Mouse (Mus musculus): ENCODE data around the gene Tcaim. TPM values are rescaled to one million over a fixed set of nuclear protein-coding genes. Genes with fewer than 3 reads are reported as not detected.
"Not testable (repeated sequence)": the region's sequence is repeated elsewhere in the genome, so short reads cannot be mapped to it uniquely, and the experiment has no call there.

Tcaim gene
- total and polyA plus RNA-seq, 2 experiments from 2014 or later, result 6.7 to 13.5 TPM

- TF ChIP-seq CTCF (IDR thresholded peaks at IDR 0.05; ENCODE audit: low read depth), result no peak
- H3K27ac ChIP-seq, result peak overlapping the region; percentile 32; the same call in 1 of the 2 replicates
- 0 out of 2 replicates have a peak, but pooled peaks have one; percentile 8 for ATAC-seq
These were observed 30.8 kb downstream of the Tcaim start for GRCm38 (mm10) chr9:122836126-122836525.

DNA sequence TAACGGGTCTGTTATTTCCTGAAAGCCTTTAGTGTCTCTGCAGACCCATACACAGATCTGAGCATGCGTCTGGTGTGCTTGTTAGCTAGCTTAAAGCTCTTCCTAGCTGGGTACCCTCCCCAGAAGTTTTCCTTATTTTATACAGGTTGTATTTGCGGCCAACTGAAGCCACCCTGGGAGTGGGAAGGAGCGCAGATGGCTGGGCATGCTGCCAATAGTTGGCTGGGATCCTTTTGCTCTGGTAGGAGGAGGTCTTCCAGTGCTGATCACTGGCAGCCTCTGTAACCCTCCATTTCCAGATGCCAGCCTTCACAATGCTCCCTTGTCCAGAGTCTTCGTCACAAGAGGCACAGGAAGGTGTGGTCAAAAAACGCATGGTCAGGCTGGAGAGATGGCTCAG lies 31.5 kb downstream of the Tcaim start:
- H3K27ac ChIP-seq, result peak overlapping the region; percentile 32; the same call in 1 of the 2 replicates
- ATAC-seq (peak; percentile 92), DNase-seq (ENCODE audit: low spot score) (peak; percentile 89)
- no peak overlapping the region for H3K4me2 ChIP-seq (ENCODE audit: low read depth, low read length)
- no peaks in the 10 kb centered on the region for H3K9me3 ChIP-seq (ENCODE audit: low read length)
- H3K4me1 ChIP-seq (ENCODE audit: insufficient read depth, low read length), result peaks cover 8% of the 10 kb centered on the region; the same call in 1 of the 2 replicates
- no peak overlapping the region for H3K4me3 ChIP-seq (ENCODE audit: low read length)
- TF ChIP-seq CTCF (IDR thresholded peaks at IDR 0.05; ENCODE audit: low read depth), result no peak
- WGBS, result 20% methylated on average over 6 of the region's 6 CpGs
- peaks cover 10% of the 10 kb centered on the region; the same call in 1 of the 2 replicates for H3K36me3 ChIP-seq (ENCODE audit: insufficient read depth, low read length)
- H3K27me3 ChIP-seq (ENCODE audit: insufficient read depth, low read length), result no peaks in the 10 kb centered on the region
- H3K9ac ChIP-seq (replicated peaks; ENCODE audit: low read length), result no peak overlapping the region

More at GRCm38 (mm10) chr9:122836126-122836525, 30.8 kb downstream of the Tcaim start:
- Histone ChIP-seq H3K36me3 (ENCODE audit: insufficient read depth, low read length) (peaks cover 10% of the 10 kb centered on the region; the same call in 1 of the 2 replicates), H3K4me1 (ENCODE audit: insufficient read depth, low read length) (peaks cover 8% of the 10 kb centered on the region; the same call in 1 of the 2 replicates), H3K27me3 (ENCODE audit: insufficient read depth, low read length) (no peaks in the 10 kb centered on the region), H3K4me2 (ENCODE audit: low read depth, low read length) (no peak overlapping the region), H3K4me3 (ENCODE audit: low read length) (no peak overlapping the region), H3K9ac (replicated peaks; ENCODE audit: low read length) (no peak overlapping the region), H3K9me3 (ENCODE audit: low read length) (no peaks in the 10 kb centered on the region)
- DNase-seq (ENCODE audit: low spot score), result no peak
- 68% methylated on average over 9 of the region's 9 CpGs for WGBS

GRCm38 (mm10) chr9:122837216-122837615 lies 31.9 kb downstream of the Tcaim start:
- ATAC-seq (no peak), DNase-seq (ENCODE audit: low spot score) (no peak)
- Histone ChIP-seq H3K27ac (peak overlapping the region; percentile 32; the same call in 1 of the 2 replicates), H3K4me2 (ENCODE audit: low read depth, low read length) (no peak overlapping the region), H3K4me1 (ENCODE audit: insufficient read depth, low read length) (peaks cover 8% of the 10 kb centered on the region; the same call in 1 of the 2 replicates), H3K36me3 (ENCODE audit: insufficient read depth, low read length) (peaks cover 10% of the 10 kb centered on the region; the same call in 1 of the 2 replicates), H3K4me3 (ENCODE audit: low read length) (no peak overlapping the region), H3K9me3 (ENCODE audit: low read length) (no peaks in the 10 kb centered on the region), H3K9ac (replicated peaks; ENCODE audit: low read length) (no peak overlapping the region), H3K27me3 (ENCODE audit: insufficient read depth, low read length) (no peaks in the 10 kb centered on the region)
- WGBS, result 75% methylated on average over 4 of the region's 4 CpGs
- TF ChIP-seq CTCF (IDR thresholded peaks at IDR 0.05; ENCODE audit: low read depth), result no peak

DNA sequence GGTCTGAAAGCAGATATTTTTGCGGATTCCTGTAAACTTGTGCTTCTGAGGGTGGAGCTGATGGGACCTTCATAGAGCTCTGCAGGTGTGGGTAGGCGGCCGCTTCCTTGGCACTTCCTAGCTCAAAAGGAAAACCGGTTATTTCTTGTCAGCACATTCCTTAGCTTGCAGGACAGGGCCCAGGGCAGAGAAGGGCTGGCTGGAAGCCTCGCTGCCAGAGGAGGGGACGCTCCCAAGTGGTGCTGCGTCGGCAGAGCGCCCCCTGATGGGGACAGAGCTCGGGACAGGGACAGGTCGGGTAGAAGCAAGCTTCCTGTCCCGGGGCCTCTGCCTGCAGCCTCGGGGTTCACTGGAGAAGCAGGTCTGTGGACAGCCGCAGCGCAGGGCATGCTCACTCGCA lies 32.3 kb downstream of the Tcaim start:
- 26% methylated on average over 16 of the region's 16 CpGs for WGBS
- H3K27ac ChIP-seq, result no peak overlapping the region
- ATAC-seq, result 0 out of 2 replicates have a peak, but pooled peaks have one; percentile 53

DNA sequence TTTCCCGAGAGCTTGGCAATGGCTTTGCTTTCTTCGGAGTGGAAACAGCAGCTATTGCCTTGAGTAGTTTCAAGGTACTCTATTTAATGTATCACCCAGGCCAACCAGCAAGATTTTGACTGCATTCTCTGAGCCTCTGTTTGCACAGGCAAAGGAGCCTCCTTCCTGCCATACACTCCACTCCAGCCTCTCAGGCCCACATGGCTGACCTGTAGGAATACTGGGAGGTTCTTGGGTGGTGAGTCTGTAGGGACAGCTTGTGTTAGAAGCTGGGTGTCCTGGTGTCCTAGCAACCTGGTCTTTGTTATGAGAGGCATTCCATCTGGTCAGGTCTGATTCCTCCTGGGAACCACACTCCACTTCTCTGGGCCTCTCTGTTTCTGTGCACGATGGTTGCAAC lies 38.4 kb downstream of the Tcaim start, which contains the start of gene Gm35549:
Gm35549 (minus strand) TSS at position 276 of the 400 bp plus-strand sequence.
- no peaks in the 10 kb centered on the region for H3K36me3 ChIP-seq (ENCODE audit: insufficient read depth, low read length)
- H3K4me1 ChIP-seq (ENCODE audit: insufficient read depth, low read length), result no peaks in the 10 kb centered on the region
- H3K9me3 ChIP-seq (ENCODE audit: low read length), result no peaks in the 10 kb centered on the region
- H3K27ac ChIP-seq, result no peak within 1 kb of the TSS
- H3K9ac ChIP-seq (replicated peaks; ENCODE audit: low read length), result no peak within 1 kb of the TSS
- ATAC-seq, result no peak
- 74% methylated on average over 3 of the region's 3 CpGs for WGBS
- no peak within 1 kb of the TSS for H3K4me3 ChIP-seq (ENCODE audit: low read length)
- H3K27me3 ChIP-seq (ENCODE audit: insufficient read depth, low read length), result no peaks in the 10 kb centered on the region
- DNase-seq (ENCODE audit: low spot score), result no peak
- TF ChIP-seq CTCF (IDR thresholded peaks at IDR 0.05; ENCODE audit: low read depth), result no peak
- H3K4me2 ChIP-seq (ENCODE audit: low read depth, low read length), result no peak within 1 kb of the TSS

More for the DNA sequence above, 32.3 kb downstream of the Tcaim start:
- H3K9ac ChIP-seq (replicated peaks; ENCODE audit: low read length), result no peak overlapping the region
- H3K36me3 ChIP-seq (ENCODE audit: insufficient read depth, low read length), result peaks cover 8% of the 10 kb centered on the region; the same call in 1 of the 2 replicates
- peak; percentile 40 for DNase-seq (ENCODE audit: low spot score)
- no peaks in the 10 kb centered on the region for H3K27me3 ChIP-seq (ENCODE audit: insufficient read depth, low read length)
- no peak overlapping the region for H3K4me3 ChIP-seq (ENCODE audit: low read length)
- no peaks in the 10 kb centered on the region for H3K9me3 ChIP-seq (ENCODE audit: low read length)
- peaks cover 8% of the 10 kb centered on the region; the same call in 1 of the 2 replicates for H3K4me1 ChIP-seq (ENCODE audit: insufficient read depth, low read length)
- peak; percentile 50 for TF ChIP-seq CTCF (IDR thresholded peaks at IDR 0.05; ENCODE audit: low read depth)
- H3K4me2 ChIP-seq (ENCODE audit: low read depth, low read length), result no peak overlapping the region

- Histone ChIP-seq H3K4me1 (ENCODE audit: insufficient read depth, low read length) (no peaks in the 10 kb centered on the region), H3K27ac (no peak overlapping the region), H3K4me2 (ENCODE audit: low read depth, low read length) (no peak overlapping the region), H3K9me3 (ENCODE audit: low read length) (no peaks in the 10 kb centered on the region), H3K27me3 (ENCODE audit: insufficient read depth, low read length) (no peaks in the 10 kb centered on the region), H3K4me3 (ENCODE audit: low read length) (no peak overlapping the region), H3K36me3 (ENCODE audit: insufficient read depth, low read length) (peaks cover 9% of the 10 kb centered on the region; the same call in 1 of the 2 replicates), H3K9ac (replicated peaks; ENCODE audit: low read length) (no peak overlapping the region)
- ATAC-seq (no peak), DNase-seq (ENCODE audit: low spot score) (no peak)
- no peak for TF ChIP-seq CTCF (IDR thresholded peaks at IDR 0.05; ENCODE audit: low read depth)
- 88% methylated on average over 3 of the region's 3 CpGs for WGBS
These were observed 40.3 kb downstream of the Tcaim start for GRCm38 (mm10) chr9:122845621-122846020.

DNA sequence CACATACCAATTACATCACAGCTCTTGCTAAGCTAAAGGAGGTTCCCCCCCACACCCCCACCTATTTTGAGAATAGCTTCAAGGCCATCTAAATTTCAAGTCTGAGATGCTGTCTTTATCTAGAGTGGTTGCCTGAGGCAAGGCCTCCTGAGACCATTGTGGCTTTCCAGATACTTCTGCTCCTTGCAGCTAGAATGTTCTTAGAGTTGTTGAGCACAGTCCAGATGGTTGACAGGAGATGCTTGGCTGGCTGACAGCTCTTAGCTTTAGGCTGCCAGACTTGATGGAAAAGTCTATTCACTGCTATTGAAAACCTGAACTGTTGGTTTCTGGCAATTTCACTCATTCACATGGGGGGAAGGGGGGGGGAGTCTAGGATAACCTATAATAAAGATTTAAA lies 40.8 kb downstream of the Tcaim start:
- ATAC-seq (no peak), DNase-seq (ENCODE audit: low spot score) (peak; percentile 43)
- no peak for TF ChIP-seq CTCF (IDR thresholded peaks at IDR 0.05; ENCODE audit: low read depth)
- H3K9me3 ChIP-seq (ENCODE audit: low read length), result no peaks in the 10 kb centered on the region
- H3K9ac ChIP-seq (replicated peaks; ENCODE audit: low read length), result no peak overlapping the region
- H3K36me3 ChIP-seq (ENCODE audit: insufficient read depth, low read length), result peaks cover 9% of the 10 kb centered on the region; the same call in 1 of the 2 replicates
- no peak overlapping the region for H3K27ac ChIP-seq
- H3K4me3 ChIP-seq (ENCODE audit: low read length), result no peak overlapping the region
- no peak overlapping the region for H3K4me2 ChIP-seq (ENCODE audit: low read depth, low read length)
- no peaks in the 10 kb centered on the region for H3K27me3 ChIP-seq (ENCODE audit: insufficient read depth, low read length)
- no peaks in the 10 kb centered on the region for H3K4me1 ChIP-seq (ENCODE audit: insufficient read depth, low read length)

DNA sequence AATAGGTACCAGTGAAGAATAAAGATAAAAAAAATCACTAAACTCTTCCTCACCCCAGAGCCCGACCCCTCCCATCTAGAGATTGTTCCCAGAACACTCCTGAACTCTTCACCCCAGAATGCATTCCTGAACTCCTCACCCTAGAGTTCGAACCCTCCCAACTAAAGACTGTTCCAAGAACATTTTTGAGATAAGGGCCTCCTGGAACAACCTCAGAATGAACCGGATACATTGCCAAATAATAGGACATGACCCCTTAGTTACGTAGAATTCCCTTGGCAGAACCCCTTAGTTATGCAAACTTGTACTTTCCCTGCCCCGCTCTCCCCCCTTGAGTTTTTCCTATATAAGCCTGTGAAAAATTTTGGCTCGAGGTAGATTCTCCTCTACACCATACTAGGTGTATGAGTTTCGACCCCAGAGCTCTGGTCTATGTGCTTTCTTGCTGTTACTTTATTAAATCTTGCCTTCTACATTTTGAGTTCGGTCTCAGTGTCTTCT lies 42.5 kb downstream of the Tcaim start:
- not testable (repeated sequence) for H3K4me2 ChIP-seq (ENCODE audit: low read depth, low read length)
- 96% methylated on average over 7 of the region's 8 CpGs for WGBS

More for the DNA sequence above, 42.5 kb downstream of the Tcaim start:
- peaks cover 20% of the 10 kb centered on the region for H3K36me3 ChIP-seq (ENCODE audit: insufficient read depth, low read length)
- not testable (repeated sequence) for DNase-seq (ENCODE audit: low spot score); H3K4me3 ChIP-seq (ENCODE audit: low read length); ATAC-seq; H3K9ac ChIP-seq (replicated peaks; ENCODE audit: low read length); H3K9me3 ChIP-seq (ENCODE audit: low read length); H3K4me1 ChIP-seq (ENCODE audit: insufficient read depth, low read length); H3K27ac ChIP-seq; H3K27me3 ChIP-seq (ENCODE audit: insufficient read depth, low read length)

Measured in hindbrain, postnatal 0 days (tissue).